Mouse (Mus musculus): ENCODE data around the gene Blcap.
A peak's percentile ranks its signal among the peaks of the same experiment; 100 is the strongest.

The Blcap gene

GRCm38 (mm10) chr2:157560302-157560701, 10.8 kb downstream of the Blcap start:
- DNase-seq (ENCODE audit: extremely low read depth, low read depth, low spot score) = no peak

- DNase-seq (ENCODE audit: extremely low read depth, low read depth, low spot score) = no peak
These were observed 11.2 kb downstream of the Blcap start, which contains the start of gene Nnat for GRCm38 (mm10) chr2:157559858-157560257. TSS of gene Nnat (plus strand) at chr2:157560078.

DNA sequence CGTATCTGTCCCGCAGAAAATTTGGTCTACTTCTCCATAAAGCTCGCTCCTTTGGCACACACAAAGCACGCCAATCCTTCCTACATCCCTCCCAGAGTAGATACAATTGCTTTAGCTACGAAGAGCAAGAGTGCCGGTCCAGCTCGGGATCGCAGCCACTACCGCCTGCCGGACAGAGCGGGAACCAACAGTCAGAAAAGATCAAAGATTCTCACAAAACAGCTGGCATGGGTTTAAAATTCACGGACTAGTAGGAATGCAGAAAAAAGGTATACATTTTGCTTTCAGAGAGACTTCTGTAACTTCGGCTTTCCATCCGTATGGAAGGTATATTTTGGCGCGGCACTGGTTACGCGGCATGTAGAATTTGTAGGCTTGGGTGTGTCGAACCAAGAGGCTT, 11.6 kb downstream of the Blcap start:
- DNase-seq (ENCODE audit: extremely low read depth, low read depth, low spot score) = no peak

- no peak for DNase-seq (ENCODE audit: extremely low read depth, low read depth, low spot score)
These were observed 12.6 kb downstream of the Blcap start for GRCm38 (mm10) chr2:157558520-157558919.

GRCm38 (mm10) chr2:157558051-157558450, 13.0 kb downstream of the Blcap start:
- DNase-seq (ENCODE audit: extremely low read depth, low read depth, low spot score) = no peak

GRCm38 (mm10) chr2:157556074-157556698, 14.9 kb downstream of the Blcap start:
- DNase-seq (ENCODE audit: extremely low read depth, low read depth, low spot score) = no peak

DNA sequence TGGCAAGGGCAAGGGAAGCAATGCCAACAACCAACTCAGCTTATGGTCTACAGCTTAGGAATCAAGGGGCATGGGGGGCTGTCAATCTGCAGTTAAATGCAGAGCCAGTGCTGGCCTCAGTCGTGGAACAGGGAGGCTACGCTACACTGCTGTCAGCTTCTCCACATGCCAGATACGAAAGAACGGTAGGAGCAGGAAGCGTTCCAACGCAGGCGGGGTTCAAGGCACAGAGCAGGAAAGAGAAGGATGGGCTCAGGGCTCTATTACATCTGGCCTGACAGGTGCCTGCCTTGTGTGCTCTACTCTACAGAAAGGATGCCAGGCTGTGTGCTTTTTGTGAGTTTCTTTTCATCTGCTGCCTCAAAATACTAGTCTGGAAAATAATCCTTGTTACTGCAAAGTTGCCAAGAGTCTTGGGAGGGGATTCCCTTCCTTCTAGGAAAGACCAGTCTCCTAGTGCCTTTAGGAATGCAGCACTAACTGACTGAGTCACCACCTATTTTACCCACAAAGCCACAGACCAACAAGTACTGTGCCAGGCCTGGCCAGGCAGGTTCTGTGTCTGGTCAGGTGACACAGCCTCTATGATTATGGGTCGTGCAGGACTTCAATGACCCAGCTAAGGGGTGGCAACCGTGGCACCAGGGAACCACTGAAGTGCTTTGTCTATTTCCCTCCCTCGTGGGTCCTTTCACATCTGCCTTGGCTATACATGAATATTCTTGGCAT, 18.8 kb downstream of the Blcap start:
- peak; percentile 34 for DNase-seq (ENCODE audit: extremely low read depth, low read depth, low spot score)

DNA sequence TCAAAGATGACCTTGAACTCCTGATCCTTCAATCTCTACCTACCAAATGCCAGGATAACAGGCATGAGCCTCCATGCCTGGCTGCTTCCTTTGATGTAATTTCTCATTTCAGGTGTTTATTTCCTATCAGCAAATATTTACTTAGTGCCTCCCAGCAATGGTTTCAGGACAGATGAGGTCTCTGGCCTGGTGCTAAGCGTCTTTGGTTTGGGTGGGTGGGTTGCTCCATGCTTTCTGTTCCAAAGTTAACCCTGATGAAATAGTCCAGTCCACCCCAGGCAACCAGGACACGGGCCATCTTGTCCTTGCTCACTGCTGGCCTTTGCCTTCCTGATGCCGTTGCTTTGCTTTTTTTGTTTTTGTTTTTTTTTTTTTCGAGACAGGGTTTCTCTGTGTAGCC, 20.8 kb downstream of the Blcap start:
- no peak for DNase-seq (ENCODE audit: extremely low read depth, low read depth, low spot score)

- DNase-seq (ENCODE audit: extremely low read depth, low read depth, low spot score) = no peak
These were observed 24.4 kb downstream of the Blcap start for GRCm38 (mm10) chr2:157546686-157547085.

DNA sequence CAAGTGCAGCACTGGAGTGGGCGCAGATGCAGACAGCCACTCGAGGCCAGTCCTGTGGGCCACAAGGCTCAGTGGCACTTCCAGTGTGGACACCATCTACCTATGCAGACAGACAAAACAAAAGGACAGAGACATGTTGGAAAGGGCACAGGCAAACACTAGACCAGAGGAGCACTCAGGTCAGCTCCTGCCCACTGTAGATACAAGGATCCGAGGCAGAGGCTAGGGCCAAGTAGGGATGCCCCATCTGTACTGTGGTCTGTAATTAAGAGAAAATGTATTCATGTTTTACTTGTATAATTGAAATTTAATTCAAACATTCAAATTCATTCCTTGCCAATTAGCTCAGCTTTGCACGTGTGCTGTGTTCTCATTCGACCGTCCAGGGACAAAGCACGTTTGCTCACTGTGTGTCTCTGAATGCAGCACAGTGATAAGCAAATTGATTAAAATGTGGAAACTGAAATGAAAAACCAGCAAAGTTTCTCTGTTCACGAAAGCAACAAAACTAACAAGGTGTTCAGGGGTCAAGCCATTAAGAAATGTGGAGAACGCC, 26.7 kb downstream of the Blcap start:
- no peak for DNase-seq (ENCODE audit: extremely low read depth, low read depth, low spot score)

- DNase-seq (ENCODE audit: extremely low read depth, low read depth, low spot score) = no peak
These were observed 28.7 kb downstream of the Blcap start for GRCm38 (mm10) chr2:157542415-157542814.

DNA sequence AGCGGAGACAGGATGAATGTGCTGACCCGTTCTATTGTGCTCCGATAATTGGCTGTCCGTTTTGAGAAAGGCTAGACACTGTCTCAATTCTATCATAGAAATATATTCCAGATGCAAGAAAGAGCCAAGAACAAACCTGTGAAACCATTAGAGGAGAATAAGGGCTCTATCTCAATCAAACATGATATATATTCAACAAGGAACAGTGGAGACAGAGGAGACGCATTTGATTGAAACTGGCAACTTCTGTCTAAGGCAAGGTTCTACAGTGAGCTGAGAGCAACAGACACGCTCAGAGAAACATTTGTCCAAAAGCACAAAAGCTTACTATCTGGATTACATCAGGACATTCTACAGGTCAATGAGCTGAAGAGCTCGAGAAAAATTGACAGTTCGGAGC, 29.4 kb downstream of the Blcap start:
- DNase-seq (ENCODE audit: extremely low read depth, low read depth, low spot score) = no peak

DNA sequence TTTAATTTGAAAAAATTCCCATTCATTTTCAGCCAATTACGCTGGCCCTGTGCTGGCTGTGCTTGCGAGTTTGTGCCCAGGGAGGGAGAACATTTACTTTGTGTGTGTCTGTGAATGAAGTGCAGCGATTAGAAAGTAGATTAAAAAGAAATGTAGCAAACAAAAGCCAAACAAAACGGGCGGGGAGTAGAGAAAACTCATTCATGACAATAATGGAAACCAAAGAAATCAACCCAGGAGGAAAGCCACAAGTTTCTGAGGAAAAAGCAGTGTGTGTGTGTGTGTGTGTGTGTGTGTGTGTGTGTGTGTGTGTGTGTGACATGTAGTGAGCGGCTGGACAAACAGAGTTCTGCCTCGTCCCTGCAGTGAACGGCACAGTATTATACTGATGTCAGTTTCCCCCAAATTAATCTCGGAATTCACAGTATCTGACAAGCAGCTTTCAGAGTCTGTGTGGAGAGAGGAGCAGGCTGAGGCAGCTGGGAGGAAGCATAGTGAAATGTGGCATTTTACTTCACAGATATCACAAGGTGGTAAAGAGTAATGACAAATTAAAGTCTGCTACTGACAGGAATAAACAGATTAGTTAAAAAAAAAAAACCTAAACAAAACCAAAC, 30.0 kb downstream of the Blcap start:
- DNase-seq (ENCODE audit: extremely low read depth, low read depth, low spot score) = no peak

DNA sequence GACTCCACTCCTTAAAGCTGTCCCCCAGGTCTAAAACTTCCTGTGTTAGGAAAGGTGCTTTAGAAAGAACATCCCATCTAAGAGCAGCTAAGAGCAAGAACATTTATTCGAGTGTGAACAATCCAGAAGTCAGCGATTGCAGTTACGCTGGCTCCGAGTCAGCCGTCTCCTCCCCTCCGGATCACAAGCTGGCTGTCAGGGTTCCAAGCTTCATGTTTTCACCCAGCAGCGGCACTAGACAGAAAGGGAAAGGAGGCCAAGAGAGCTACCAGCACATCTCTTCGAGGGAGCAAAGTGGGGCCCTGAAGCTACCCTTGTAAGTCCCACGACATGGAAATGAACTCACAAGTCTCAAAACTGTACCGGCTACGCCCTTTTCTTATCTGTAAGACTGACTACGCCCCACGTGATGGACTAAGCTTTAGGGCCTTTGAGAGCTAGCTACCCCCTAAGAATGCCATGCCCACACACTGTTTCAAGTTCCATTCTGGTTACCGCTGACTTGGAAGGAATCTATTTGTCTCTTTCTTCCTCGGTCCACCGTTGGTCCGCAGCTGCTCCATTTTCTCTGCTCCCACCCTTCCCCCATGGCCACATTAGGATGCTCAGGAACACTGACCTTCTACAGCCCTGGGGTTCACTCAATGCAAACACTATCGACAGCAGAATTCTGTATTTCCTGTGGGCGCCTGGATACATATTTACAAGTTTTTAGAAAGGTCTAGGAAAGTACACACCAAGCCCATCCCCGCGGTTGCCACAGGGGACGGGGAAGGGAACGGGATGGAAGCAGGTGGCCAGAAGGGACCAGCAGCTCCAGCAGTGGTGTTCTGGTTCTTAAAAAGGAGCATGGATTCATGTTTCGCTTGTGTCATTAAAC, 30.8 kb downstream of the Blcap start:
- DNase-seq (ENCODE audit: extremely low read depth, low read depth, low spot score) = no peak

DNA sequence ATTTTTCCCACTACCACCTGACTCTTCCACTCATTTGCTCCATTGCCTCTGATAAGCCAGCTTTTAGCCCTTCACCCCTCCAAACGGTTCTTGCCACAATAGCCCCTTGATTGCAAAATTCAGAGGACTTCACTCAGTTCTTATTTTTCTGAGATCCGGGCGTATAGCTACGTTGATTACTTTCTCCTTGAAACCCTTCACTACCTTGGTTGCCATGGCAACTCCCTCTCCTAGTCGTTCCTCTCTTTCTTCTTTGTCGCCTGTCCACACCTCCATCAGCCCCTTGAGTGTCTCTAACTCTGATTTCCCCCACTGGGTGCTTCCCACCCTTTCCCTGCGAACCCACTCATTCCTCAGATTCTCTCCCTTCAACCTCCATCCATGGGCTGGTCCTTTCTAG, 34.0 kb downstream of the Blcap start:
- DNase-seq (ENCODE audit: extremely low read depth, low read depth, low spot score) = no peak

- no peak for DNase-seq (ENCODE audit: extremely low read depth, low read depth, low spot score)
These were observed 34.5 kb downstream of the Blcap start for GRCm38 (mm10) chr2:157536476-157537081.

- no peak for DNase-seq (ENCODE audit: extremely low read depth, low read depth, low spot score)
These were observed 36.9 kb downstream of the Blcap start for GRCm38 (mm10) chr2:157534163-157534562.

DNA sequence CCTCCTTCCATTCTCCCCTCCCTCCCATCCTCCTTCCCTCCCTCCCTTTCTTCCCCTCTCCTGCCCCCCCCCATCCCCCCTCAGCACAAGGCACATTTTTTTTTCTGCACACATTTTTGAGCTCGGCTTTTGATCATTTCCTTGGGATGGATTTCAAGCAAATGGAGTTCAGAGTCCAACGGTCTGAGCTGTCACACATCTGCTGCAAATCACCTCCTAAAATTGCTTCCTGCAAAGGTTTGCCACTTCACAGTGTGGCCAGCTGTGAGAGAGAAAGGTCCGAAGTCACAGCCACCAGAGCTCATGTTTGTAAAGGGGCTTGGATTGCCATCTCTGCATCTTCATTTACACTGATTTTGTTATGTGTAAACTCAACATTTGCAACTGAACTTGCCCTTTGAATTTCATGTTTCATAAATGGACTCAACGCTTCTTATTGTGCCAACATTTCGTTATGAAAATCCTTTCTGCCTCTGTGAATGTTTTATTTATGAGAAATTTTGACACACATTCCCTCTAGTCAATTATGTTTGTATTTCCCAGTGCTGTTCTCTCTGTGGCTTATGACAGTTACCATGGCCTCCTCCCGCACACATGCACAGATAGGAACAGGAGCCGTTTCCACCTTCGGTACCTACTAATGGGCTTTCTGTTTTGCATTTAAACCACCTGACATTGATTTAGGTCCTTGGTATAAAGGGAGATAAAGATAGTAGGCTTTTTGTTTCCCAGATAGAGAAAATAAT, 39.2 kb downstream of the Blcap start:
- DNase-seq (ENCODE audit: extremely low read depth, low read depth, low spot score) = no peak

DNA sequence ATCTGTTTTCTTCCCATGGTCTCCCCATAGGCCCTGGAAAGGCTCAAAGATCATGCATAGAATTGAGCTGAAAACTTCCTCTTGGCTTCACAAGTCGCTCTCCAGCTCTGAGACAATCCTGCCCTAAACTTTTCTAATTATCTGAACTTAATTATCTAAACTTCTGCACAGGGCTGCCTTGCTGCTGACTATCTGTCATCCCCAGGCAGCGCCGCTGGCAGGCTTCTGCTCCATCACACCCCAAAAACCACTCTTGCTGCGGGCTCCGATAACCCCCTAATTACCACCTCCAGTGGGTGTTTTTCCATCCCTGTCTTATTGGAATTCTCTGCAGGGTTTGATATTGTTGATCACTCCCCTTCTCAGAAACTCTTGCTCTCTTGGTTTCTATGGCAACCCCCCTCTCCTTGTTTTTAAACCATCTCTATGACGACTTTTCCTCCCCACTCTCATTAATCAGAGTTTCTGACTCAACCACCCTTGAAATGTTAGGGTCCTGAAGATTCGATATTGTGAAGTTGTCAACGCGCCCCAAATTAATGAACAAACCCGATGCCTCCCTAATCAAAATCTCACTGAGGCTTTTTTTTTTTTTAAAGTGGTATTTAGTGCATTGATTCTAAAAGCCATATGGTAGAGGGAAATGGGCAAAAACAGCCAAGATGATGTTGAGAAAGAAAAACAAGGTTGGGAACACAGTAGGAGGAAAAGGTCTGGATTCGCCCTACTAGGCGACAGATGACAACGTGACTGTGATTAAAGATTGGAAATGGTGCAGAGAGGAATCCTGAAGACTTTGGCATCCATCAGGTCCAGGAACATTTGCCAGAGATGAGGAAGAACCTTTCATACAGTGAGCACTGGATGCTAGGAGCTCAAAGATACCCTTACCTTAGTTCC, 40.8 kb downstream of the Blcap start:
- DNase-seq (ENCODE audit: extremely low read depth, low read depth, low spot score) = no peak

All from fat pad, adult 2 months (tissue).